Mouse (Mus musculus): Measurements from ENCODE around the gene Prom2. TPM values are rescaled to one million over a fixed set of nuclear protein-coding genes. Genes with fewer than 3 reads are reported as not detected.

Gene Prom2
- polyA plus RNA-seq (2015; fragmentation: Nextera tagmentation; extraction: Ambion mirVana), result 0.10 and 0.19 TPM in 2 replicates

GRCm38 (mm10) chr2:127541185-127541584, at the start of gene Prom2:
Prom2 (minus strand) TSS chr2:127541467.
- peaks cover 4% of the 10 kb centered on the region; the same call in 1 of the 2 replicates for H3K4me1 ChIP-seq
- H3K9ac ChIP-seq, result peak within 1 kb of the TSS; percentile 24; the same call in 1 of the 2 replicates
- peaks cover 94% of the 10 kb centered on the region for H3K27me3 ChIP-seq (replicated peaks)
- H3K4me2 ChIP-seq, result peak within 1 kb of the TSS; percentile 53
- H3K27ac ChIP-seq (replicated peaks), result no peak within 1 kb of the TSS
- peak within 1 kb of the TSS; percentile 25 for H3K4me3 ChIP-seq
- 2% methylated on average over 29 of the region's 29 CpGs for WGBS
- no peak; the same call in 1 of the 2 replicates for ATAC-seq (ENCODE audit: extremely low read depth, insufficient number of reproducible peaks, low FRiP score, low TSS enrichment)
- H3K9me3 ChIP-seq, result no peaks in the 10 kb centered on the region
- no peaks in the 10 kb centered on the region for H3K36me3 ChIP-seq

- peak overlapping the region; percentile 3; the same call in 1 of the 2 replicates for H3K4me3 ChIP-seq
- 70% methylated on average over 4 of the region's 4 CpGs for WGBS
- H3K27ac ChIP-seq (replicated peaks), result peak overlapping the region; percentile 36; the same call in 1 of the 2 replicates
- no peaks in the 10 kb centered on the region for H3K9me3 ChIP-seq
- peaks cover 52% of the 10 kb centered on the region for H3K36me3 ChIP-seq
- H3K4me1 ChIP-seq, result peaks cover 29% of the 10 kb centered on the region
- no peak overlapping the region for H3K9ac ChIP-seq
- H3K4me2 ChIP-seq, result peak overlapping the region; percentile 33
- ATAC-seq (ENCODE audit: extremely low read depth, insufficient number of reproducible peaks, low FRiP score, low TSS enrichment), result no peak
- no peaks in the 10 kb centered on the region for H3K27me3 ChIP-seq (replicated peaks)
Measured at GRCm38 (mm10) chr2:127590840-127591239, 49.6 kb upstream of the Prom2 start.

GRCm38 (mm10) chr2:127590204-127590603, 48.9 kb upstream of the Prom2 start:
- H3K9ac ChIP-seq, result no peak overlapping the region
- peak overlapping the region; percentile 3; the same call in 1 of the 2 replicates for H3K4me3 ChIP-seq
- peaks cover 29% of the 10 kb centered on the region for H3K4me1 ChIP-seq
- peak overlapping the region; percentile 33 for H3K4me2 ChIP-seq
- H3K9me3 ChIP-seq, result no peaks in the 10 kb centered on the region
- no peak for ATAC-seq (ENCODE audit: extremely low read depth, insufficient number of reproducible peaks, low FRiP score, low TSS enrichment)
- no peaks in the 10 kb centered on the region for H3K27me3 ChIP-seq (replicated peaks)
- WGBS, result 71% methylated on average over 15 of the region's 15 CpGs
- peak overlapping the region; percentile 36; the same call in 1 of the 2 replicates for H3K27ac ChIP-seq (replicated peaks)
- peaks cover 45% of the 10 kb centered on the region for H3K36me3 ChIP-seq

- no peaks in the 10 kb centered on the region for H3K9me3 ChIP-seq
- H3K4me1 ChIP-seq, result peaks cover 35% of the 10 kb centered on the region
- WGBS, result 86% methylated on average over 9 of the region's 9 CpGs
- no peak overlapping the region for H3K4me3 ChIP-seq
- no peaks in the 10 kb centered on the region for H3K27me3 ChIP-seq (replicated peaks)
- no peak overlapping the region for H3K27ac ChIP-seq (replicated peaks)
- no peak overlapping the region for H3K4me2 ChIP-seq
- ATAC-seq (ENCODE audit: extremely low read depth, insufficient number of reproducible peaks, low FRiP score, low TSS enrichment), result no peak
- peaks cover 32% of the 10 kb centered on the region for H3K36me3 ChIP-seq
- H3K9ac ChIP-seq, result 0 out of 2 replicates have a peak overlapping the region, but pooled peaks have one; percentile 3
Measured at GRCm38 (mm10) chr2:127588897-127589296, 47.6 kb upstream of the Prom2 start.

- peak overlapping the region; percentile 76 for H3K4me2 ChIP-seq
Measured at GRCm38 (mm10) chr2:127587514-127587844, 46.2 kb upstream of the Prom2 start.

GRCm38 (mm10) chr2:127586694-127587513, 45.6 kb upstream of the Prom2 start, which contains the start of the genes Zfp661 and Mrps5:
Zfp661 (minus strand) TSS chr2:127587094.
Mrps5 (plus strand) TSS chr2:127587222.
- H3K9ac ChIP-seq, result peak within 1 kb of the TSS; percentile 92
- peaks cover 39% of the 10 kb centered on the region for H3K4me1 ChIP-seq
- no peaks in the 10 kb centered on the region for H3K27me3 ChIP-seq (replicated peaks)
- H3K27ac ChIP-seq (replicated peaks), result peak within 1 kb of the TSS; percentile 81
- peaks cover 13% of the 10 kb centered on the region for H3K36me3 ChIP-seq
- 5% methylated on average over 39 of the region's 39 CpGs for WGBS
- peak within 1 kb of the TSS; percentile 76 for H3K4me2 ChIP-seq
- peak within 1 kb of the TSS; percentile 99 for H3K4me3 ChIP-seq
- no peaks in the 10 kb centered on the region for H3K9me3 ChIP-seq
- ATAC-seq (ENCODE audit: extremely low read depth, insufficient number of reproducible peaks, low FRiP score, low TSS enrichment), result peak; percentile 59

More at GRCm38 (mm10) chr2:127587514-127587844, 46.2 kb upstream of the Prom2 start:
- H3K4me1 ChIP-seq, result peaks cover 39% of the 10 kb centered on the region
- no peaks in the 10 kb centered on the region for H3K9me3 ChIP-seq
- no peak for ATAC-seq (ENCODE audit: extremely low read depth, insufficient number of reproducible peaks, low FRiP score, low TSS enrichment)
- peak overlapping the region; percentile 92 for H3K9ac ChIP-seq
- no peaks in the 10 kb centered on the region for H3K27me3 ChIP-seq (replicated peaks)
- under 1% methylated on average over 22 of the region's 22 CpGs for WGBS
- H3K4me3 ChIP-seq, result peak overlapping the region; percentile 99
- H3K36me3 ChIP-seq, result peaks cover 18% of the 10 kb centered on the region
- H3K27ac ChIP-seq (replicated peaks), result peak overlapping the region; percentile 81

GRCm38 (mm10) chr2:127584436-127584858, 43.2 kb upstream of the Prom2 start:
- Histone ChIP-seq H3K4me1 (peaks cover 32% of the 10 kb centered on the region), H3K4me3 (peak overlapping the region; percentile 67), H3K9me3 (no peaks in the 10 kb centered on the region), H3K9ac (peak overlapping the region; percentile 76), H3K4me2 (peak overlapping the region; percentile 75), H3K27ac (replicated peaks) (no peak overlapping the region), H3K27me3 (replicated peaks) (no peaks in the 10 kb centered on the region), H3K36me3 (no peaks in the 10 kb centered on the region)
- WGBS, result under 1% methylated on average over 24 of the region's 24 CpGs
- ATAC-seq (ENCODE audit: extremely low read depth, insufficient number of reproducible peaks, low FRiP score, low TSS enrichment), result peak; percentile 66

- no peak overlapping the region for H3K27ac ChIP-seq (replicated peaks)
Measured at GRCm38 (mm10) chr2:127573322-127573721, 32.1 kb upstream of the Prom2 start.

GRCm38 (mm10) chr2:127559070-127559966, 18.1 kb upstream of the Prom2 start:
- peak overlapping the region; percentile 5; the same call in 1 of the 2 replicates for H3K4me3 ChIP-seq
- peak; percentile 76 for ATAC-seq (ENCODE audit: extremely low read depth, insufficient number of reproducible peaks, low FRiP score, low TSS enrichment)
- no peak overlapping the region for H3K9ac ChIP-seq

More at GRCm38 (mm10) chr2:127573322-127573721, 32.1 kb upstream of the Prom2 start:
- no peak overlapping the region for H3K4me2 ChIP-seq
- no peak overlapping the region for H3K9ac ChIP-seq
- WGBS, result 55% methylated on average over 1 of the region's 1 CpGs
- no peak for ATAC-seq (ENCODE audit: extremely low read depth, insufficient number of reproducible peaks, low FRiP score, low TSS enrichment)
- no peaks in the 10 kb centered on the region for H3K27me3 ChIP-seq (replicated peaks)
- peaks cover 25% of the 10 kb centered on the region for H3K36me3 ChIP-seq
- H3K9me3 ChIP-seq, result peaks cover 8% of the 10 kb centered on the region
- no peak overlapping the region for H3K4me3 ChIP-seq
- no peaks in the 10 kb centered on the region for H3K4me1 ChIP-seq

GRCm38 (mm10) chr2:127551078-127551477, 9.8 kb upstream of the Prom2 start:
- Histone ChIP-seq H3K36me3 (no peaks in the 10 kb centered on the region), H3K4me2 (no peak overlapping the region), H3K4me1 (no peaks in the 10 kb centered on the region), H3K27ac (replicated peaks) (no peak overlapping the region), H3K9ac (no peak overlapping the region), H3K9me3 (no peaks in the 10 kb centered on the region), H3K27me3 (replicated peaks) (peaks cover 20% of the 10 kb centered on the region), H3K4me3 (no peak overlapping the region)
- WGBS, result 51% methylated on average over 5 of the region's 5 CpGs
- no peak for ATAC-seq (ENCODE audit: extremely low read depth, insufficient number of reproducible peaks, low FRiP score, low TSS enrichment)

More at GRCm38 (mm10) chr2:127559070-127559966, 18.1 kb upstream of the Prom2 start:
- no peaks in the 10 kb centered on the region for H3K9me3 ChIP-seq
- H3K4me1 ChIP-seq, result no peaks in the 10 kb centered on the region
- peak overlapping the region; percentile 37 for H3K4me2 ChIP-seq
- 15% methylated on average over 18 of the region's 18 CpGs for WGBS
- H3K27ac ChIP-seq (replicated peaks), result no peak overlapping the region
- H3K36me3 ChIP-seq, result no peaks in the 10 kb centered on the region
- H3K27me3 ChIP-seq (replicated peaks), result peaks cover 68% of the 10 kb centered on the region

- Histone ChIP-seq H3K27ac (replicated peaks) (no peak overlapping the region), H3K4me2 (no peak overlapping the region), H3K4me1 (no peaks in the 10 kb centered on the region), H3K4me3 (no peak overlapping the region), H3K9ac (no peak overlapping the region), H3K27me3 (replicated peaks) (peaks cover 19% of the 10 kb centered on the region), H3K36me3 (no peaks in the 10 kb centered on the region), H3K9me3 (no peaks in the 10 kb centered on the region)
- 66% methylated on average over 1 of the region's 1 CpGs for WGBS
- ATAC-seq (ENCODE audit: extremely low read depth, insufficient number of reproducible peaks, low FRiP score, low TSS enrichment), result no peak
Measured at GRCm38 (mm10) chr2:127550446-127550845, 9.2 kb upstream of the Prom2 start.

All from heart, embryonic 13.5 days (tissue).